Mouse (Mus musculus) CH12.LX (cell line): ENCODE data around the gene Syt12.

Source experiments
- CHD2 ChIP-seq: IDR thresholded peaks from 2 replicates; pipeline ENCODE4 v1.6.1; 2011; ENCODE audit warnings: low read length, improper control_type of control experiment
- CTCF ChIP-seq, 2 experiments: IDR thresholded peaks in 1 of 2; conservative IDR thresholded peaks in 1 of 2; 2 replicates each; pipeline ENCODE4 v1.5.1; 2011 to 2012; ENCODE audit warnings: low read depth in 2 of 2, low read length in 2 of 2, improper control_type of control experiment in 1 of 2, inconsistent platforms in 1 of 2, mild to moderate bottlenecking in 1 of 2, moderate library complexity in 1 of 2
- E2F4 ChIP-seq: IDR thresholded peaks from 2 replicates; pipeline ENCODE4 v1.6.1; 2011; ENCODE audit warnings: low read depth, low read length, improper control_type of control experiment; ENCODE audit not compliant: insufficient replicate concordance
- ETS1 ChIP-seq: conservative IDR thresholded peaks from 2 replicates; pipeline ENCODE4 v1.6.1; 2012; ENCODE audit warnings: low read depth, mild to moderate bottlenecking, inconsistent platforms, low read length, improper control_type of control experiment, moderate library complexity
- HCFC1 ChIP-seq: IDR thresholded peaks from 2 replicates; pipeline ENCODE4 v1.6.1; 2012; ENCODE audit warnings: low read depth, mild to moderate bottlenecking, inconsistent platforms, low read length, improper control_type of control experiment
- POLR2A ChIP-seq: IDR thresholded peaks from 2 replicates; pipeline ENCODE4 v1.6.1; 2011; ENCODE audit warnings: low read depth, mild to moderate bottlenecking, improper control_type of control experiment, low read length
- TBP ChIP-seq: conservative IDR thresholded peaks from 2 replicates; pipeline ENCODE4 v1.6.1; 2011; ENCODE audit warnings: low read depth, low read length, improper control_type of control experiment
- TCF12 ChIP-seq: IDR thresholded peaks from 2 replicates; pipeline ENCODE4 v1.6.1; 2014; ENCODE audit warnings: low read depth, mild to moderate bottlenecking, inconsistent platforms, low read length, improper control_type of control experiment

- no peak for TF ChIP-seq POLR2A
- no peak for TF ChIP-seq TCF12
- TF ChIP-seq CTCF (conservative IDR thresholded peaks at IDR 0.05 in 1 of 2, IDR thresholded peaks at IDR 0.05 in 1 of 2; ENCODE audit: low read depth in 2 of 2, low read length in 2 of 2), result no peak
- TF ChIP-seq HCFC1, result no peak
- TF ChIP-seq E2F4, result no peak
- TF ChIP-seq ETS1, result no peak
- no peak for TF ChIP-seq TBP
- TF ChIP-seq CHD2, result no peak
Measured at GRCm38 (mm10) chr19:4452525-4452924, 24.7 kb downstream of the Syt12 start.
